Mouse (Mus musculus) stomach, embryonic 14.5 days (tissue): ENCODE measurements around the gene Arhgap8. TPM values are rescaled to one million over a fixed set of nuclear protein-coding genes. Genes with fewer than 3 reads are reported as not detected.

Experiments used
- ATAC-seq: fragments of 200-750 bp; cut with Nextera tagmentation; 2 replicates; pipeline ENCODE4 v1.8.0; 2017; ENCODE audit warnings: low read depth, moderate TSS enrichment; ENCODE audit not compliant: insufficient number of reproducible peaks, insufficient read depth, low FRiP score
- H3K27ac ChIP-seq: fragments of 300-500 bp; sonication (generic); 2 replicates; pipeline ENCODE4 v1.5.1; 2014; ENCODE audit warnings: mild to moderate bottlenecking, low read length, moderate library complexity, mixed read lengths
- H3K27me3 ChIP-seq: fragments of 300-500 bp; sonication (generic); 2 replicates; pipeline ENCODE4 v1.6.1; 2014; ENCODE audit warnings: low read length, control low read depth, mixed read lengths; ENCODE audit not compliant: control insufficient read depth, insufficient read depth
- H3K36me3 ChIP-seq: fragments of 300-500 bp; sonication (generic); 2 replicates; pipeline ENCODE4 v1.6.1; 2014; ENCODE audit warnings: mild to moderate bottlenecking, control low read depth, low read length, moderate library complexity, mixed read lengths; ENCODE audit not compliant: control insufficient read depth, insufficient read depth
- H3K4me1 ChIP-seq: fragments of 300-500 bp; sonication (generic); 2 replicates; pipeline ENCODE4 v1.6.1; 2014; ENCODE audit warnings: low read length, control low read depth, mixed read lengths; ENCODE audit not compliant: control insufficient read depth, insufficient read depth
- H3K4me2 ChIP-seq: fragments of 300-500 bp; sonication (generic); replicated peaks from 2 replicates; pipeline ENCODE4 v1.6.1; 2014; ENCODE audit warnings: low read depth, low read length, control low read depth
- H3K4me3 ChIP-seq: fragments of 300-500 bp; sonication (generic); 2 replicates; pipeline ENCODE4 v1.5.1; 2014; ENCODE audit warnings: low read depth, low read length, control low read depth
- H3K9ac ChIP-seq: fragments of 300-500 bp; sonication (generic); replicated peaks from 2 replicates; pipeline ENCODE4 v1.6.1; 2014; ENCODE audit warnings: low read depth, mild to moderate bottlenecking, control low read depth, low read length, moderate library complexity, mixed read lengths
- H3K9me3 ChIP-seq: fragments of 300-500 bp; sonication (generic); 2 replicates; pipeline ENCODE4 v1.6.1; 2016; ENCODE audit warnings: low read depth, low read length, control low read depth; ENCODE audit not compliant: control insufficient read depth
- WGBS: fragments of 180-500 bp; shearing (Covaris S2); extraction: QIAGEN DNeasy Blood & Tissue Kit; methylation state at CpG from one replicate; pipeline ENCODE4 v1.1.7; 2014; 5-methylcytosine and 5-hydroxymethylcytosine counted together
- polyA plus RNA-seq: library from polyadenylated mRNA; unstranded; fragments of >200 nt; fragmentation: Nextera tagmentation; extraction: Ambion mirVana; gene quantifications from 2 replicates; pipeline ENCODE4 v1.2.1, GENCODE M21; 2014

The Arhgap8 gene
- polyA plus RNA-seq, 1 experiment from 2014 or later, result 14.2 TPM

GRCm38 (mm10) chr15:84679090-84679489, 40.8 kb upstream of the Arhgap8 start:
- no peak overlapping the region for H3K27ac ChIP-seq
- H3K4me3 ChIP-seq, result no peak overlapping the region
- 95% methylated on average over 4 of the region's 4 CpGs for whole genome bisulfite sequencing
- no peak overlapping the region for H3K4me2 ChIP-seq
- peaks cover 12% of the 10 kb centered on the region for H3K4me1 ChIP-seq
- H3K27me3 ChIP-seq, result no peaks in the 10 kb centered on the region
- no peaks in the 10 kb centered on the region for H3K36me3 ChIP-seq
- no peaks in the 10 kb centered on the region for H3K9me3 ChIP-seq
- ATAC-seq, result no peak
- no peak overlapping the region for H3K9ac ChIP-seq

GRCm38 (mm10) chr15:84679794-84680193, 40.1 kb upstream of the Arhgap8 start:
- Histone ChIP-seq H3K9ac (no peak overlapping the region), H3K27ac (no peak overlapping the region), H3K27me3 (no peaks in the 10 kb centered on the region), H3K4me3 (no peak overlapping the region), H3K4me2 (no peak overlapping the region), H3K4me1 (peaks cover 12% of the 10 kb centered on the region), H3K36me3 (no peaks in the 10 kb centered on the region), H3K9me3 (no peaks in the 10 kb centered on the region)
- 64% methylated on average over 3 of the region's 3 CpGs for WGBS
- no peak for ATAC-seq

GRCm38 (mm10) chr15:84680545-84681454, 39.1 kb upstream of the Arhgap8 start:
- ATAC-seq, result peak; percentile 70
- Histone ChIP-seq H3K9ac (peak overlapping the region; percentile 77), H3K36me3 (no peaks in the 10 kb centered on the region), H3K4me3 (peak overlapping the region; percentile 84), H3K4me1 (peaks cover 12% of the 10 kb centered on the region), H3K27me3 (no peaks in the 10 kb centered on the region), H3K4me2 (peak overlapping the region; percentile 66), H3K9me3 (no peaks in the 10 kb centered on the region), H3K27ac (peak overlapping the region; percentile 93)
- WGBS, result under 1% methylated on average over 66 of the region's 77 CpGs

GRCm38 (mm10) chr15:84681455-84682193, 38.2 kb upstream of the Arhgap8 start:
- ATAC-seq, result peak; percentile 76
- Histone ChIP-seq H3K4me2 (peak overlapping the region; percentile 66), H3K9me3 (no peaks in the 10 kb centered on the region), H3K4me1 (peaks cover 12% of the 10 kb centered on the region), H3K4me3 (peak overlapping the region; percentile 84), H3K27ac (peak overlapping the region; percentile 93), H3K27me3 (no peaks in the 10 kb centered on the region), H3K9ac (peak overlapping the region; percentile 77), H3K36me3 (no peaks in the 10 kb centered on the region; the same call in 1 of the 2 replicates)
- WGBS, result 3% methylated on average over 31 of the region's 31 CpGs

GRCm38 (mm10) chr15:84682206-84682605, 37.6 kb upstream of the Arhgap8 start:
- Histone ChIP-seq H3K27ac (peak overlapping the region; percentile 93), H3K27me3 (no peaks in the 10 kb centered on the region), H3K36me3 (no peaks in the 10 kb centered on the region; the same call in 1 of the 2 replicates), H3K4me1 (peaks cover 12% of the 10 kb centered on the region), H3K4me3 (peak overlapping the region; percentile 84), H3K4me2 (peak overlapping the region; percentile 66), H3K9me3 (no peaks in the 10 kb centered on the region), H3K9ac (peak overlapping the region; percentile 77; the same call in 1 of the 2 replicates)
- no peak for ATAC-seq
- WGBS, result 53% methylated on average over 3 of the region's 3 CpGs

GRCm38 (mm10) chr15:84682821-84683220, 37.0 kb upstream of the Arhgap8 start:
- no peak overlapping the region for H3K27ac ChIP-seq
- no peak overlapping the region for H3K9ac ChIP-seq
- H3K27me3 ChIP-seq, result no peaks in the 10 kb centered on the region
- ATAC-seq, result no peak
- no peak overlapping the region for H3K4me3 ChIP-seq
- H3K36me3 ChIP-seq, result no peaks in the 10 kb centered on the region; the same call in 1 of the 2 replicates
- peaks cover 15% of the 10 kb centered on the region for H3K4me1 ChIP-seq
- peak overlapping the region; percentile 66 for H3K4me2 ChIP-seq
- 80% methylated on average over 5 of the region's 5 CpGs for WGBS
- H3K9me3 ChIP-seq, result no peaks in the 10 kb centered on the region

- Histone ChIP-seq H3K27ac (no peak overlapping the region), H3K27me3 (no peaks in the 10 kb centered on the region), H3K4me1 (peaks cover 15% of the 10 kb centered on the region), H3K9me3 (no peaks in the 10 kb centered on the region), H3K4me2 (no peak overlapping the region), H3K4me3 (no peak overlapping the region), H3K9ac (no peak overlapping the region), H3K36me3 (peaks cover 5% of the 10 kb centered on the region)
- 81% methylated on average over 5 of the region's 5 CpGs for WGBS
- no peak for ATAC-seq
These were observed 35.3 kb upstream of the Arhgap8 start for GRCm38 (mm10) chr15:84684520-84684919.

GRCm38 (mm10) chr15:84685417-84685816, 34.4 kb upstream of the Arhgap8 start:
- no peak overlapping the region for H3K9ac ChIP-seq
- no peak overlapping the region for H3K4me3 ChIP-seq
- H3K27ac ChIP-seq, result no peak overlapping the region
- H3K9me3 ChIP-seq, result no peaks in the 10 kb centered on the region
- no peak for ATAC-seq
- H3K4me1 ChIP-seq, result peaks cover 14% of the 10 kb centered on the region
- no peaks in the 10 kb centered on the region for H3K27me3 ChIP-seq
- WGBS, result 64% methylated on average over 3 of the region's 3 CpGs
- H3K4me2 ChIP-seq, result no peak overlapping the region
- peaks cover 10% of the 10 kb centered on the region for H3K36me3 ChIP-seq
